Mouse (Mus musculus) spleen, adult 2 months (tissue): ENCODE results near the gene Slc35d2.

ENCODE experiments used
- CTCF ChIP-seq: fragments of 200-500 bp; IDR thresholded peaks from 2 replicates; pipeline ENCODE4 v1.5.1; 2011; ENCODE audit warnings: mild to moderate bottlenecking, inconsistent platforms; ENCODE audit not compliant: insufficient read depth, insufficient read length, insufficient replicate concordance; ENCODE audit errors: extremely low read depth
- POLR2A ChIP-seq: fragments of 200-500 bp; IDR thresholded peaks from 2 replicates; pipeline ENCODE4 v1.6.1; 2011; ENCODE audit warnings: low read depth, low read length, inconsistent platforms

GRCm38 (mm10) chr13:64077591-64077990, 51.6 kb downstream of the Slc35d2 start:
- no peak for TF ChIP-seq CTCF
- no peak for TF ChIP-seq POLR2A
